Mouse (Mus musculus): Measurements from ENCODE around the gene Lins1. TPM values are rescaled to one million over a fixed set of nuclear protein-coding genes. Genes with fewer than 3 reads are reported as not detected.

Gene Lins1
- polyA plus RNA-seq, 1 experiment from 2014 or later = 16.0 TPM

GRCm38 (mm10) chr7:66661572-66661971, 28.1 kb upstream of the Lins1 start:
- Histone ChIP-seq H3K27me3 (replicated peaks; ENCODE audit: control insufficient read depth, insufficient read depth, low read length) (no peaks in the 10 kb centered on the region), H3K27ac (ENCODE audit: low read depth, low read length) (no peak overlapping the region), H3K4me1 (replicated peaks; ENCODE audit: control insufficient read depth, insufficient read depth, low read length) (no peaks in the 10 kb centered on the region), H3K4me3 (ENCODE audit: low read depth, low read length) (no peak overlapping the region), H3K9me3 (ENCODE audit: control insufficient read depth, low read length) (no peaks in the 10 kb centered on the region), H3K9ac (ENCODE audit: low read depth, low read length) (no peak overlapping the region), H3K36me3 (ENCODE audit: control insufficient read depth, insufficient read depth, low read length) (peaks cover 8% of the 10 kb centered on the region; the same call in 1 of the 2 replicates), H3K4me2 (peak overlapping the region; percentile 43; the same call in 1 of the 2 replicates)
- DNase-seq (ENCODE audit: low spot score) = peak; percentile 66
- WGBS = 20% methylated on average over 8 of the region's 8 CpGs
- 0 out of 2 replicates have a peak, but pooled peaks have one; percentile 34 for ATAC-seq (replicated peaks; ENCODE audit: low FRiP score)

GRCm38 (mm10) chr7:66663548-66663947, 26.1 kb upstream of the Lins1 start:
- Histone ChIP-seq H3K9me3 (ENCODE audit: control insufficient read depth, low read length) (no peaks in the 10 kb centered on the region), H3K27ac (ENCODE audit: low read depth, low read length) (no peak overlapping the region), H3K9ac (ENCODE audit: low read depth, low read length) (no peak overlapping the region), H3K4me3 (ENCODE audit: low read depth, low read length) (no peak overlapping the region), H3K27me3 (replicated peaks; ENCODE audit: control insufficient read depth, insufficient read depth, low read length) (no peaks in the 10 kb centered on the region), H3K4me1 (replicated peaks; ENCODE audit: control insufficient read depth, insufficient read depth, low read length) (no peaks in the 10 kb centered on the region), H3K36me3 (ENCODE audit: control insufficient read depth, insufficient read depth, low read length) (peaks cover 8% of the 10 kb centered on the region; the same call in 1 of the 2 replicates), H3K4me2 (no peak overlapping the region)
- ATAC-seq (replicated peaks; ENCODE audit: low FRiP score) = no peak
- WGBS = 91% methylated on average over 3 of the region's 3 CpGs
- DNase-seq (ENCODE audit: low spot score) = no peak

- H3K9ac ChIP-seq (ENCODE audit: low read depth, low read length) = no peak overlapping the region
- H3K36me3 ChIP-seq (ENCODE audit: control insufficient read depth, insufficient read depth, low read length) = peaks cover 12% of the 10 kb centered on the region; the same call in 1 of the 2 replicates
- no peak for DNase-seq (ENCODE audit: low spot score)
- H3K4me2 ChIP-seq = no peak overlapping the region
- H3K4me1 ChIP-seq (replicated peaks; ENCODE audit: control insufficient read depth, insufficient read depth, low read length) = no peaks in the 10 kb centered on the region
- H3K27me3 ChIP-seq (replicated peaks; ENCODE audit: control insufficient read depth, insufficient read depth, low read length) = no peaks in the 10 kb centered on the region
- no peak overlapping the region for H3K27ac ChIP-seq (ENCODE audit: low read depth, low read length)
- H3K4me3 ChIP-seq (ENCODE audit: low read depth, low read length) = no peak overlapping the region
- no peak for ATAC-seq (replicated peaks; ENCODE audit: low FRiP score)
- H3K9me3 ChIP-seq (ENCODE audit: control insufficient read depth, low read length) = no peaks in the 10 kb centered on the region
Observed at GRCm38 (mm10) chr7:66667064-66667463, 22.6 kb upstream of the Lins1 start.

- ATAC-seq (replicated peaks; ENCODE audit: low FRiP score) = no peak
- Histone ChIP-seq H3K9ac (ENCODE audit: low read depth, low read length) (no peak overlapping the region), H3K4me3 (ENCODE audit: low read depth, low read length) (no peak overlapping the region), H3K36me3 (ENCODE audit: control insufficient read depth, insufficient read depth, low read length) (peaks cover 54% of the 10 kb centered on the region), H3K9me3 (ENCODE audit: control insufficient read depth, low read length) (no peaks in the 10 kb centered on the region), H3K4me1 (replicated peaks; ENCODE audit: control insufficient read depth, insufficient read depth, low read length) (no peaks in the 10 kb centered on the region), H3K27me3 (replicated peaks; ENCODE audit: control insufficient read depth, insufficient read depth, low read length) (no peaks in the 10 kb centered on the region), H3K27ac (ENCODE audit: low read depth, low read length) (no peak overlapping the region), H3K4me2 (no peak overlapping the region)
- DNase-seq (ENCODE audit: low spot score) = no peak
- WGBS = 87% methylated on average over 2 of the region's 2 CpGs
Observed at GRCm38 (mm10) chr7:66675800-66676199, 13.9 kb upstream of the Lins1 start.

GRCm38 (mm10) chr7:66682119-66682863, 7.4 kb upstream of the Lins1 start:
- H3K9ac ChIP-seq (ENCODE audit: low read depth, low read length) = no peak overlapping the region
- no peak for ATAC-seq (replicated peaks; ENCODE audit: low FRiP score)
- no peak overlapping the region for H3K27ac ChIP-seq (ENCODE audit: low read depth, low read length)
- peaks cover 31% of the 10 kb centered on the region; the same call in 1 of the 2 replicates for H3K36me3 ChIP-seq (ENCODE audit: control insufficient read depth, insufficient read depth, low read length)
- 93% methylated on average over 5 of the region's 5 CpGs for WGBS
- H3K4me3 ChIP-seq (ENCODE audit: low read depth, low read length) = no peak overlapping the region
- H3K4me1 ChIP-seq (replicated peaks; ENCODE audit: control insufficient read depth, insufficient read depth, low read length) = no peaks in the 10 kb centered on the region
- H3K27me3 ChIP-seq (replicated peaks; ENCODE audit: control insufficient read depth, insufficient read depth, low read length) = no peaks in the 10 kb centered on the region
- DNase-seq (ENCODE audit: low spot score) = no peak
- no peaks in the 10 kb centered on the region for H3K9me3 ChIP-seq (ENCODE audit: control insufficient read depth, low read length)
- H3K4me2 ChIP-seq = no peak overlapping the region

- no peaks in the 10 kb centered on the region for H3K9me3 ChIP-seq (ENCODE audit: control insufficient read depth, low read length)
- H3K4me3 ChIP-seq (ENCODE audit: low read depth, low read length) = peak overlapping the region; percentile 79
- peaks cover 3% of the 10 kb centered on the region for H3K4me1 ChIP-seq (replicated peaks; ENCODE audit: control insufficient read depth, insufficient read depth, low read length)
- H3K9ac ChIP-seq (ENCODE audit: low read depth, low read length) = peak overlapping the region; percentile 73
- ATAC-seq (replicated peaks; ENCODE audit: low FRiP score) (no peak), DNase-seq (ENCODE audit: low spot score) (no peak)
- WGBS = 2% methylated on average over 5 of the region's 5 CpGs
- peak overlapping the region; percentile 14; the same call in 1 of the 2 replicates for H3K27ac ChIP-seq (ENCODE audit: low read depth, low read length)
- peak overlapping the region; percentile 89 for H3K4me2 ChIP-seq
- H3K36me3 ChIP-seq (ENCODE audit: control insufficient read depth, insufficient read depth, low read length) = 0 out of 2 replicates have a peak, but pooled peaks cover 2% of the 10 kb centered on the region
- no peaks in the 10 kb centered on the region for H3K27me3 ChIP-seq (replicated peaks; ENCODE audit: control insufficient read depth, insufficient read depth, low read length)
Observed at GRCm38 (mm10) chr7:66688721-66689120, 968 bp upstream of the Lins1 start.

GRCm38 (mm10) chr7:66689294-66689619, 432 bp upstream of the Lins1 start, which contains the start of gene Asb7:
Gene Asb7, minus strand, starts transcription at chr7:66689596.
- H3K9ac ChIP-seq (ENCODE audit: low read depth, low read length) = peak within 1 kb of the TSS; percentile 75
- WGBS = under 1% methylated on average over 18 of the region's 18 CpGs
- peaks cover 3% of the 10 kb centered on the region for H3K4me1 ChIP-seq (replicated peaks; ENCODE audit: control insufficient read depth, insufficient read depth, low read length)
- no peak for DNase-seq (ENCODE audit: low spot score)
- 0 out of 2 replicates have a peak, but pooled peaks cover 2% of the 10 kb centered on the region for H3K36me3 ChIP-seq (ENCODE audit: control insufficient read depth, insufficient read depth, low read length)
- ATAC-seq (replicated peaks; ENCODE audit: low FRiP score) = no peak; the same call in 1 of the 2 replicates
- H3K9me3 ChIP-seq (ENCODE audit: control insufficient read depth, low read length) = no peaks in the 10 kb centered on the region
- peak within 1 kb of the TSS; percentile 79 for H3K4me3 ChIP-seq (ENCODE audit: low read depth, low read length)
- H3K27ac ChIP-seq (ENCODE audit: low read depth, low read length) = peak within 1 kb of the TSS; percentile 75
- no peaks in the 10 kb centered on the region for H3K27me3 ChIP-seq (replicated peaks; ENCODE audit: control insufficient read depth, insufficient read depth, low read length)
- H3K4me2 ChIP-seq = peak within 1 kb of the TSS; percentile 89

- WGBS = 64% methylated on average over 7 of the region's 7 CpGs
- no peaks in the 10 kb centered on the region for H3K27me3 ChIP-seq (replicated peaks; ENCODE audit: control insufficient read depth, insufficient read depth, low read length)
- H3K9ac ChIP-seq (ENCODE audit: low read depth, low read length) = no peak overlapping the region
- DNase-seq (ENCODE audit: low spot score) (no peak), ATAC-seq (replicated peaks; ENCODE audit: low FRiP score) (no peak)
- H3K9me3 ChIP-seq (ENCODE audit: control insufficient read depth, low read length) = no peaks in the 10 kb centered on the region
- H3K4me3 ChIP-seq (ENCODE audit: low read depth, low read length) = no peak overlapping the region
- peaks cover 6% of the 10 kb centered on the region for H3K4me1 ChIP-seq (replicated peaks; ENCODE audit: control insufficient read depth, insufficient read depth, low read length)
- H3K36me3 ChIP-seq (ENCODE audit: control insufficient read depth, insufficient read depth, low read length) = no peaks in the 10 kb centered on the region
- no peak overlapping the region for H3K27ac ChIP-seq (ENCODE audit: low read depth, low read length)
- H3K4me2 ChIP-seq = no peak overlapping the region
Observed at GRCm38 (mm10) chr7:66694467-66694866, 4.8 kb downstream of the Lins1 start.

GRCm38 (mm10) chr7:66702721-66703120, 13.0 kb downstream of the Lins1 start:
- DNase-seq (ENCODE audit: low spot score) (no peak), ATAC-seq (replicated peaks; ENCODE audit: low FRiP score) (no peak)
- Histone ChIP-seq H3K9ac (ENCODE audit: low read depth, low read length) (no peak overlapping the region), H3K4me2 (no peak overlapping the region), H3K9me3 (ENCODE audit: control insufficient read depth, low read length) (no peaks in the 10 kb centered on the region), H3K4me1 (replicated peaks; ENCODE audit: control insufficient read depth, insufficient read depth, low read length) (no peaks in the 10 kb centered on the region), H3K4me3 (ENCODE audit: low read depth, low read length) (no peak overlapping the region), H3K36me3 (ENCODE audit: control insufficient read depth, insufficient read depth, low read length) (peaks cover 4% of the 10 kb centered on the region; the same call in 1 of the 2 replicates), H3K27me3 (replicated peaks; ENCODE audit: control insufficient read depth, insufficient read depth, low read length) (no peaks in the 10 kb centered on the region), H3K27ac (ENCODE audit: low read depth, low read length) (no peak overlapping the region)
- 85% methylated on average over 7 of the region's 7 CpGs for WGBS

Measured in liver, embryonic 11.5 days (tissue).